Mouse (Mus musculus) CD8-positive naive resting alpha-beta T cell, adult 2 months (primary cell): ENCODE measurements around the gene Ticam1.

Experiments
- DNase-seq, 2 experiments: peaks; one replicate each; pipeline ENCODE4 v3.0.0; 2022; ENCODE audit warnings: low read depth in 2 of 2, low spot score in 2 of 2

Ticam1 gene

GRCm38 (mm10) chr17:56276643-56277566, at the start of gene Ticam1:
Gene Ticam1 (minus strand): TSS chr17:56276786.
- DNase-seq = peak; percentile 56 to 59

- DNase-seq = peak; percentile 98 to 99
Observed at GRCm38 (mm10) chr17:56325450-56326152, 49.0 kb upstream of the Ticam1 start, which contains the start of gene Kdm4b. Gene Kdm4b (plus strand): TSS chr17:56326062.

- DNase-seq = no peak
Observed at GRCm38 (mm10) chr17:56324419-56324818, 47.8 kb upstream of the Ticam1 start.

- no peak for DNase-seq
Observed at GRCm38 (mm10) chr17:56309191-56309945, 32.8 kb upstream of the Ticam1 start.

- no peak for DNase-seq
Observed at GRCm38 (mm10) chr17:56308088-56308487, 31.5 kb upstream of the Ticam1 start.

GRCm38 (mm10) chr17:56305826-56306225, 29.2 kb upstream of the Ticam1 start:
- DNase-seq = no peak

- DNase-seq = no peak
Observed at GRCm38 (mm10) chr17:56305156-56305555, 28.6 kb upstream of the Ticam1 start.

- no peak for DNase-seq
Observed at GRCm38 (mm10) chr17:56304718-56305117, 28.1 kb upstream of the Ticam1 start.

- peak; percentile 92 to 96 for DNase-seq
Observed at GRCm38 (mm10) chr17:56303847-56304586, 27.4 kb upstream of the Ticam1 start.

- DNase-seq = peak in 1 of 2 experiments; percentile 28
Observed at GRCm38 (mm10) chr17:56303160-56303846, 26.7 kb upstream of the Ticam1 start, which contains the start of gene Uhrf1. Gene Uhrf1 (plus strand): TSS chr17:56303321.

- no peak for DNase-seq
Observed at GRCm38 (mm10) chr17:56302363-56302996, 25.9 kb upstream of the Ticam1 start.

GRCm38 (mm10) chr17:56300186-56300585, 23.6 kb upstream of the Ticam1 start, which contains the start of gene Arrdc5:
Gene Arrdc5 (minus strand): TSS chr17:56300286.
- DNase-seq = no peak

- no peak for DNase-seq
Observed at GRCm38 (mm10) chr17:56298238-56298637, 21.7 kb upstream of the Ticam1 start.

- no peak for DNase-seq
Observed at GRCm38 (mm10) chr17:56296201-56296600, 19.6 kb upstream of the Ticam1 start.

- no peak for DNase-seq
Observed at GRCm38 (mm10) chr17:56294241-56294640, 17.7 kb upstream of the Ticam1 start.

GRCm38 (mm10) chr17:56293291-56293690, 16.7 kb upstream of the Ticam1 start:
- DNase-seq = no peak

- DNase-seq = no peak
Observed at GRCm38 (mm10) chr17:56292531-56293222, 16.1 kb upstream of the Ticam1 start, which contains the start of gene Plin3. Gene Plin3 (minus strand): TSS chr17:56292873.

GRCm38 (mm10) chr17:56291826-56292475, 15.4 kb upstream of the Ticam1 start:
- DNase-seq = no peak
